Mouse (Mus musculus) C2C12 (cell line): Measurements from ENCODE around the gene Atrnl1.

Source experiments
- CEBPB ChIP-seq: IDR thresholded peaks from one replicate; pipeline ENCODE4 v1.6.1; 2011; ENCODE audit warnings: low read depth, mild to moderate bottlenecking, control low read depth, moderate library complexity
- CTCF ChIP-seq: IDR thresholded peaks from one replicate; pipeline ENCODE4 v1.5.1; 2011; ENCODE audit not compliant: control insufficient read depth, insufficient read depth, insufficient read length
- MAX ChIP-seq: IDR thresholded peaks from one replicate; pipeline ENCODE4 v1.6.1; 2011; ENCODE audit warnings: mild to moderate bottlenecking, control low read depth
- MYOD1 ChIP-seq: IDR thresholded peaks from one replicate; pipeline ENCODE4 v1.6.1; 2011; ENCODE audit warnings: low read depth; ENCODE audit not compliant: control insufficient read depth, insufficient read length
- MYOG ChIP-seq: IDR thresholded peaks from one replicate; pipeline ENCODE4 v1.6.1; 2011; ENCODE audit not compliant: control insufficient read depth, insufficient read length; ENCODE audit errors: extremely low read depth
- USF1 ChIP-seq: IDR thresholded peaks from one replicate; pipeline ENCODE4 v1.6.1; 2011; ENCODE audit warnings: low read depth, mild to moderate bottlenecking, control low read depth, moderate library complexity

GRCm38 (mm10) chr19:58015741-58016140 is 404.9 kb downstream of the Atrnl1 start:
- TF ChIP-seq CTCF (no peak), MYOG (no peak), MAX (no peak), USF1 (no peak), CEBPB (no peak), MYOD1 (no peak)
